Comparison of ENCODE assay signal across 8 mouse cellular contexts in the genomic region with DNA sequence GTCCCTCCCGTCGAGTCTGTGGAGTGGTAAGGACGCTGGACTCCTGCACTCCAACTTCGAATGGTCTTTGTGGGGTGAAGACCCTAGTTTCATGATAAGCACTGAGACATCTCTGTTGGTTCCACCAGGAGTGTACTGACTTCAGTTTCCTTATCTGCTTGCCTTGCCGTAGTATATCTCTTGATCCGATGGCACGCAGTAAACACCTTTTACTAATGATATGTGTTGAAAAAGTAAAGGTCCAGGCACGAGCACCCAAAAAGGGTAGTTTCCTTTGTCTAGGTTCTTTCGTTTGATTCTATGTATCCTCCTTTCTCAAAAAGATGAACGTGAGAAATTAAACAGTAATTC. TPM values are rescaled to one million over a fixed set of nuclear protein-coding genes. Genes with fewer than 3 reads are reported as not detected.
A peak's percentile ranks its signal among the peaks of the same experiment; 100 is the strongest.
DNase-seq lines count a peak whose midpoint lies in the region; ATAC-seq and TF ChIP-seq lines count a peak whose summit lies in the region.

No protein-coding gene starts in this region.

- no peak for ATAC-seq in heart, embryonic 13.5 days (ENCODE audit: extremely low read depth, insufficient number of reproducible peaks, low FRiP score, low TSS enrichment)
- ATAC-seq in hindbrain, embryonic 11.5 days (ENCODE audit: low FRiP score): no peak
- ATAC-seq in midbrain, embryonic 11.5 days (ENCODE audit: low FRiP score): no peak

- H3K9me3 ChIP-seq in heart, embryonic 13.5 days: no peaks in the 10 kb centered on the region
- H3K9me3 ChIP-seq in ES-Bruce4 (replicated peaks; ENCODE audit: control insufficient read depth, insufficient read depth, low read length, poor library complexity, severe bottlenecking): no peaks in the 10 kb centered on the region; the same call in 1 of the 2 replicates
- no peaks in the 10 kb centered on the region for H3K9me3 ChIP-seq in hindbrain, embryonic 11.5 days (ENCODE audit: control insufficient read depth, low read length)
- no peaks in the 10 kb centered on the region for H3K9me3 ChIP-seq in midbrain, embryonic 11.5 days (ENCODE audit: control insufficient read depth, low read length)

- 0 out of 2 replicates have a peak overlapping the region, but pooled peaks have one; percentile 39 for H3K27ac ChIP-seq in heart, embryonic 13.5 days (replicated peaks)
- H3K27ac ChIP-seq in ES-Bruce4 (ENCODE audit: insufficient read depth, low read length): no peak overlapping the region
- no peak overlapping the region for H3K27ac ChIP-seq in hindbrain, embryonic 11.5 days (ENCODE audit: low read depth, low read length)
- no peak overlapping the region; the same call in 1 of the 2 replicates for H3K27ac ChIP-seq in midbrain, embryonic 11.5 days (ENCODE audit: low read depth, low read length)

- no peak for DNase-seq in heart, adult 9 months (ENCODE audit: low spot score in 2 of 2)
- no peak for DNase-seq in hindbrain, embryonic 11.5 days (ENCODE audit: low spot score)
- no peak for DNase-seq in midbrain, embryonic 11.5 days (ENCODE audit: low spot score, missing footprints)
- no peak for DNase-seq in spleen, postnatal 10 days (ENCODE audit: low spot score in 2 of 2)
- no peak for DNase-seq in spleen, postnatal 4 days (ENCODE audit: low spot score in 2 of 2)
- no peak for DNase-seq in gastrocnemius, postnatal 36 days

- intact Hi-C loops in gastrocnemius, postnatal 36 days (cut with DNase I): no loop called here

- TF ChIP-seq POLR2A in ES-Bruce4 (IDR thresholded peaks at IDR 0.05; ENCODE audit: insufficient read depth, low read length): no peak

- no peak for TF ChIP-seq EP300 in ES-Bruce4 (IDR thresholded peaks at IDR 0.05; ENCODE audit: insufficient read depth, low read depth, low read length)

- WGBS in heart, embryonic 13.5 days: 11% methylated on average over 10 of the region's 10 CpGs
- whole genome bisulfite sequencing in hindbrain, embryonic 11.5 days: 19% methylated on average over 10 of the region's 10 CpGs
- 17% methylated on average over 10 of the region's 10 CpGs for WGBS in midbrain, embryonic 11.5 days

- no peak for TF ChIP-seq CTCF in ES-Bruce4 (IDR thresholded peaks at IDR 0.05; ENCODE audit: low read depth, low read length)

- peaks cover 8% of the 10 kb centered on the region; the same call in 1 of the 2 replicates for H3K4me1 ChIP-seq in heart, embryonic 13.5 days
- H3K4me1 ChIP-seq in ES-Bruce4 (ENCODE audit: control insufficient read depth, insufficient read depth, low read length): no peaks in the 10 kb centered on the region
- H3K4me1 ChIP-seq in hindbrain, embryonic 11.5 days (replicated peaks; ENCODE audit: control insufficient read depth, insufficient read depth, low read length): no peaks in the 10 kb centered on the region
- peaks cover 4% of the 10 kb centered on the region; the same call in 1 of the 2 replicates for H3K4me1 ChIP-seq in midbrain, embryonic 11.5 days (ENCODE audit: control insufficient read depth, insufficient read depth, low read length)

- H3K4me3 ChIP-seq in heart, embryonic 13.5 days: peak overlapping the region; percentile 81
- peak overlapping the region; percentile 61 for H3K4me3 ChIP-seq in ES-Bruce4 (ENCODE audit: low read depth, low read length)
- H3K4me3 ChIP-seq in hindbrain, embryonic 11.5 days (ENCODE audit: low read depth, low read length): peak overlapping the region; percentile 67
- peak overlapping the region; percentile 90 for H3K4me3 ChIP-seq in midbrain, embryonic 11.5 days (ENCODE audit: low read depth, low read length)

- peak overlapping the region; percentile 89 for H3K4me2 ChIP-seq in heart, embryonic 13.5 days
- peak overlapping the region; percentile 86 for H3K4me2 ChIP-seq in hindbrain, embryonic 11.5 days (replicated peaks; ENCODE audit: low read depth, low read length)
- H3K4me2 ChIP-seq in midbrain, embryonic 11.5 days: peak overlapping the region; percentile 85

- peaks cover 26% of the 10 kb centered on the region for H3K27me3 ChIP-seq in heart, embryonic 13.5 days (replicated peaks)
- H3K27me3 ChIP-seq in ES-Bruce4 (ENCODE audit: control insufficient read depth, insufficient read depth, low read length, poor library complexity, severe bottlenecking): peaks cover 13% of the 10 kb centered on the region
- H3K27me3 ChIP-seq in hindbrain, embryonic 11.5 days (ENCODE audit: control insufficient read depth, insufficient read depth, low read length): no peaks in the 10 kb centered on the region
- no peaks in the 10 kb centered on the region; the same call in 1 of the 2 replicates for H3K27me3 ChIP-seq in midbrain, embryonic 11.5 days (ENCODE audit: control insufficient read depth, insufficient read depth, low read length)

- H3K9ac ChIP-seq in heart, embryonic 13.5 days: peak overlapping the region; percentile 84
- H3K9ac ChIP-seq in ES-Bruce4 (ENCODE audit: low read depth, poor library complexity, severe bottlenecking): no peak overlapping the region; the same call in 1 of the 2 replicates
- H3K9ac ChIP-seq in hindbrain, embryonic 11.5 days (ENCODE audit: low read depth, low read length): no peak overlapping the region
- H3K9ac ChIP-seq in midbrain, embryonic 11.5 days (ENCODE audit: low read length): no peak overlapping the region

- H3K36me3 ChIP-seq in heart, embryonic 13.5 days: no peaks in the 10 kb centered on the region
- no peaks in the 10 kb centered on the region for H3K36me3 ChIP-seq in ES-Bruce4 (ENCODE audit: control insufficient read depth, insufficient read depth, low read length, poor library complexity, severe bottlenecking)
- H3K36me3 ChIP-seq in hindbrain, embryonic 11.5 days (ENCODE audit: control insufficient read depth, insufficient read depth, low read length): no peaks in the 10 kb centered on the region
- no peaks in the 10 kb centered on the region for H3K36me3 ChIP-seq in midbrain, embryonic 11.5 days (ENCODE audit: control insufficient read depth, insufficient read depth, low read length)

RNA-seq across cellular contexts. Expression of gene Ppm1e, which starts 0.4 kb away (rescaled TPM):
- 3.4 TPM in 2 replicates for polyA plus RNA-seq in heart, embryonic 13.5 days (2015; fragmentation: Nextera tagmentation; extraction: Ambion mirVana)
- polyA plus RNA-seq in ES-Bruce4 (2011; ENCODE audit: insufficient read depth, insufficient read length, low read depth, missing spikeins): 1.2 and 1.4 TPM in 2 replicates
- 15.1 and 15.7 TPM in 2 replicates for polyA plus RNA-seq in hindbrain, embryonic 11.5 days (2014; fragmentation: Nextera tagmentation; extraction: Ambion mirVana)
- 12.4 and 16.5 TPM in 2 replicates for polyA plus RNA-seq in midbrain, embryonic 11.5 days (2014; fragmentation: Nextera tagmentation; extraction: Ambion mirVana)
- total RNA-seq in gastrocnemius, postnatal 36 days (2021): under 1 TPM; 0.32 to 0.46 TPM

RNA-seq across cellular contexts. Expression of gene Rad51c, which starts 45.5 kb away (rescaled TPM):
- polyA plus RNA-seq in heart, embryonic 13.5 days (2015; fragmentation: Nextera tagmentation; extraction: Ambion mirVana): 9.7 and 9.9 TPM in 2 replicates
- polyA plus RNA-seq in ES-Bruce4 (2011; ENCODE audit: insufficient read depth, insufficient read length, low read depth, missing spikeins): 30.9 and 31.0 TPM in 2 replicates
- polyA plus RNA-seq in hindbrain, embryonic 11.5 days (2014; fragmentation: Nextera tagmentation; extraction: Ambion mirVana): 12.2 and 13.1 TPM in 2 replicates
- 13.6 and 15.7 TPM in 2 replicates for polyA plus RNA-seq in midbrain, embryonic 11.5 days (2014; fragmentation: Nextera tagmentation; extraction: Ambion mirVana)
- under 1 TPM; 0.32 to 0.41 TPM for total RNA-seq in gastrocnemius, postnatal 36 days (2021)

RNA-seq across cellular contexts. Expression of gene Tex14, which starts 45.6 kb away (rescaled TPM):
- 0.28 and 0.47 TPM in 2 replicates for polyA plus RNA-seq in heart, embryonic 13.5 days (2015; fragmentation: Nextera tagmentation; extraction: Ambion mirVana)
- 15.9 and 17.9 TPM in 2 replicates for polyA plus RNA-seq in ES-Bruce4 (2011; ENCODE audit: insufficient read depth, insufficient read length, low read depth, missing spikeins)
- 0.35 TPM in 1 of 2 replicates, not detected in the other for polyA plus RNA-seq in hindbrain, embryonic 11.5 days (2014; fragmentation: Nextera tagmentation; extraction: Ambion mirVana)
- 0.21 and 0.30 TPM in 2 replicates for polyA plus RNA-seq in midbrain, embryonic 11.5 days (2014; fragmentation: Nextera tagmentation; extraction: Ambion mirVana)
- not detected for total RNA-seq in gastrocnemius, postnatal 36 days (2021)

Comparison
In these comparisons a context has a peak if more than half of its experiments do, and no peak if none do; other contexts are left out.
1. RNA of gene Tex14, which starts 45.6 kb away (polyA plus RNA-seq): 15.9 to 17.9 TPM in ES-Bruce4; 0.21 to 0.30 TPM in midbrain, embryonic 11.5 days, 0.28 to 0.47 TPM in heart, embryonic 13.5 days and 0.35 TPM in hindbrain, embryonic 11.5 days; every median in the first group is over 10 times any median in the second.
2. Peak in every context shown above with its lines, with median percentiles within 50 percentile points of each other: H3K4me2 ChIP-seq and H3K4me3 ChIP-seq.